Mouse (Mus musculus) liver, embryonic 12.5 days (tissue): ENCODE measurements around the gene Zbtb2. TPM values are rescaled to one million over a fixed set of nuclear protein-coding genes. Genes with fewer than 3 reads are reported as not detected.

Experiments used
- ATAC-seq: fragments of 200-750 bp; cut with Nextera tagmentation; 2 replicates; pipeline ENCODE4 v1.8.0; 2017; ENCODE audit warnings: moderate number of reproducible peaks, mild to moderate bottlenecking, moderate library complexity
- H3K27ac ChIP-seq: fragments of 300-500 bp; sonication (generic); 2 replicates; pipeline ENCODE4 v1.5.1; 2016; ENCODE audit warnings: mild to moderate bottlenecking
- H3K27me3 ChIP-seq: fragments of 300-500 bp; sonication (generic); replicated peaks from 2 replicates; pipeline ENCODE4 v1.6.1; 2016; ENCODE audit warnings: mild to moderate bottlenecking, moderate library complexity
- H3K36me3 ChIP-seq: fragments of 300-500 bp; sonication (generic); 2 replicates; pipeline ENCODE4 v1.6.1; 2016; ENCODE audit warnings: mild to moderate bottlenecking, moderate library complexity
- H3K4me1 ChIP-seq: fragments of 300-500 bp; sonication (generic); 2 replicates; pipeline ENCODE4 v1.6.1; 2016
- H3K4me2 ChIP-seq: fragments of 300-500 bp; sonication (generic); 2 replicates; pipeline ENCODE4 v1.6.1; 2016; ENCODE audit warnings: mild to moderate bottlenecking, moderate library complexity
- H3K4me3 ChIP-seq: fragments of 300-500 bp; sonication (generic); 2 replicates; pipeline ENCODE4 v1.5.1; 2016; ENCODE audit warnings: mild to moderate bottlenecking, moderate library complexity
- H3K9ac ChIP-seq: fragments of 300-500 bp; sonication (generic); 2 replicates; pipeline ENCODE4 v1.6.1; 2016; ENCODE audit warnings: mild to moderate bottlenecking, moderate library complexity
- H3K9me3 ChIP-seq: fragments of 300-500 bp; sonication (generic); replicated peaks from 2 replicates; pipeline ENCODE4 v1.6.1; 2016; ENCODE audit warnings: mild to moderate bottlenecking, moderate library complexity
- WGBS: fragments of 180-500 bp; shearing (Covaris S2); methylation state at CpG from one replicate; pipeline ENCODE4 v1.1.7; 2016; ENCODE audit not compliant: insufficient replicate concordance; 5-methylcytosine and 5-hydroxymethylcytosine counted together
- polyA plus RNA-seq: library from polyadenylated mRNA; unstranded; fragments of >200 nt; fragmentation: Nextera tagmentation; extraction: Ambion mirVana; gene quantifications from 2 replicates; pipeline ENCODE4 v1.2.1, GENCODE M21; 2016

The Zbtb2 gene
- polyA plus RNA-seq, 1 experiment from 2014 or later: 7.5 TPM

GRCm38 (mm10) chr10:4354371-4355260, 33.3 kb downstream of the Zbtb2 start:
- Histone ChIP-seq H3K36me3 (peaks cover 7% of the 10 kb centered on the region), H3K9me3 (no peaks in the 10 kb centered on the region), H3K4me1 (no peaks in the 10 kb centered on the region), H3K4me2 (no peak overlapping the region), H3K27ac (no peak overlapping the region), H3K4me3 (no peak overlapping the region), H3K9ac (no peak overlapping the region), H3K27me3 (no peaks in the 10 kb centered on the region)
- no peak for ATAC-seq
- WGBS: 81% methylated on average over 38 of the region's 38 CpGs

GRCm38 (mm10) chr10:4347591-4347990, 40.3 kb downstream of the Zbtb2 start:
- Histone ChIP-seq H3K4me2 (no peak overlapping the region), H3K4me1 (peaks cover 9% of the 10 kb centered on the region), H3K9me3 (no peaks in the 10 kb centered on the region), H3K27ac (no peak overlapping the region), H3K27me3 (no peaks in the 10 kb centered on the region), H3K9ac (no peak overlapping the region), H3K36me3 (no peaks in the 10 kb centered on the region), H3K4me3 (no peak overlapping the region)
- ATAC-seq: no peak
- 85% methylated on average over 14 of the region's 14 CpGs for WGBS

DNA sequence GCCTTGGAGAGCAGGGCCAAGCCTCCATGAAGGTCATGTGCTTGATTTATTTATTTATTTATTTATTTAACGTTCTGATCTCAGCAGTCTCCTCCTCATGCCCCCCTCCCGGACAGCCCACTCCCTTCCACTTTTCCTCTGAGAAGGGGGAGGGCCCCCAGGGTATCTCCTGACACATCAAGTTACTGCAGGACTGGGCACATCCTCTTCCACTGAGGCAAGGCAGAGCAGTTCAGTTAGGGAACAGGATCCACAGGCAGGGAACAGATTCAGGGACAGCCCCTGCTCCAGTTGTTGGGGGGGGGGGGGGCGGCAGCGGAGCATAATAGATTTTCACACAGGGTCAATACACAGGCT, 40.8 kb downstream of the Zbtb2 start:
- 49% methylated on average over 4 of the region's 4 CpGs for WGBS
- H3K27ac ChIP-seq: no peak overlapping the region
- H3K27me3 ChIP-seq: no peaks in the 10 kb centered on the region
- H3K36me3 ChIP-seq: no peaks in the 10 kb centered on the region
- no peak overlapping the region for H3K4me3 ChIP-seq
- H3K9me3 ChIP-seq: no peaks in the 10 kb centered on the region
- no peak overlapping the region for H3K9ac ChIP-seq
- peak; percentile 36 for ATAC-seq
- peak overlapping the region; percentile 69 for H3K4me2 ChIP-seq
- peaks cover 9% of the 10 kb centered on the region for H3K4me1 ChIP-seq

DNA sequence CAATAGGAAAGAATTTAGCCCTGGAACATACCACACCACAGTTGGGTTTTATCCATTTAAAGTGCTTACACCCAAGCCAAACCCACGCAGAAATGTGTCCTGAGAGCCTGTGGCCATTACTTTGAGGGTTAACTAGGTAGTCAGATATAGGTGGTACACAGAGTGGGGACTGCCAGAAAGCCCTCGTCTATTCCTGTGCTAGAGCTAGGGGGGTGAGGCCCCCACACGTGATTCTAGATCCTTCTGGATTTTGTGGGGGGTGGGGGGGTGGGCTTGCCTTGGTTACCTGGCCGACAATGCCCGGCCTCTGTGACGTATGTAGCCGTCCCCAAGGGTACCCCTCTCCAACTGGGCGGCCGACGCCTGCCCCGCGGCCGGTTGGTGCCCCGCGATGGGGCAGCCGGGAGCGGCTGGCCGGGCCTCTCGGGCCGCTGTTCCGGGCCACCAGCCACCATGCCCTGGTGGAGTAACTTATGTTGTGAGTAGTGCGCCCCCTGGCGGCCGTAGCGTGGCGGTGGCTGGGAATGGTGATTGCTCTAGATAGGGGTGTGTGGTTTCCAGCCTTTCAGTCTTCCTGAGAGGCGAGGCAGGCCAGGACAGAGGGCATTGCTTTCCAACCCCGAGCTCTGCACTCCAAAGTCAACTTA, 41.3 kb downstream of the Zbtb2 start:
- H3K27ac ChIP-seq: no peak overlapping the region
- 6% methylated on average over 28 of the region's 28 CpGs for WGBS
- H3K9ac ChIP-seq: peak overlapping the region; percentile 60

DNA sequence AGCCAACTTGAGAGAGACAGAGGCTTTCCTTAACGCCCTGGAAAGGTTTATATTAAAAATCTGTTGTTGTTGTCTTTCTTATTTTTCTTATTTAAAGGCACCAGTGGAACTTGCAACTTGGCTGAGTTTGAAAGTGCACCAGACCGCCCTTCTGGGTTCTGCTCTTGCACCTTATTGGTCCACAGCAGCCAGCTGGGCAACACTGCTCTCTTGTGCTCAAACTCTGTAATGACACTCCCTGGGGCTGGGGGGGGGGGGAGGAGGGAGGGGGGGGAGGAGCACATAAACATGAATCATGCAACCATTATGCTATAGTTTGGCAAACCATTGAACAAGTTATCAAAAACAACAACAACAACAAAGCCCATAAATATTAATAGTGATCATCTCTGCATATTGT, 46.5 kb downstream of the Zbtb2 start:
- H3K27ac ChIP-seq: no peak overlapping the region
- H3K9ac ChIP-seq: no peak overlapping the region
- H3K27me3 ChIP-seq: no peaks in the 10 kb centered on the region
- ATAC-seq: no peak
- peaks cover under 1% of the 10 kb centered on the region; the same call in 1 of the 2 replicates for H3K4me1 ChIP-seq
- 19% methylated on average over 2 of the region's 2 CpGs for WGBS
- no peaks in the 10 kb centered on the region for H3K9me3 ChIP-seq
- H3K36me3 ChIP-seq: no peaks in the 10 kb centered on the region
- H3K4me3 ChIP-seq: no peak overlapping the region
- no peak overlapping the region for H3K4me2 ChIP-seq

More for the DNA sequence above, 41.3 kb downstream of the Zbtb2 start:
- H3K27me3 ChIP-seq: no peaks in the 10 kb centered on the region
- H3K36me3 ChIP-seq: no peaks in the 10 kb centered on the region
- H3K9me3 ChIP-seq: no peaks in the 10 kb centered on the region
- H3K4me2 ChIP-seq: peak overlapping the region; percentile 69
- peak overlapping the region; percentile 49 for H3K4me3 ChIP-seq
- ATAC-seq: peak; percentile 88
- H3K4me1 ChIP-seq: peaks cover 9% of the 10 kb centered on the region

DNA sequence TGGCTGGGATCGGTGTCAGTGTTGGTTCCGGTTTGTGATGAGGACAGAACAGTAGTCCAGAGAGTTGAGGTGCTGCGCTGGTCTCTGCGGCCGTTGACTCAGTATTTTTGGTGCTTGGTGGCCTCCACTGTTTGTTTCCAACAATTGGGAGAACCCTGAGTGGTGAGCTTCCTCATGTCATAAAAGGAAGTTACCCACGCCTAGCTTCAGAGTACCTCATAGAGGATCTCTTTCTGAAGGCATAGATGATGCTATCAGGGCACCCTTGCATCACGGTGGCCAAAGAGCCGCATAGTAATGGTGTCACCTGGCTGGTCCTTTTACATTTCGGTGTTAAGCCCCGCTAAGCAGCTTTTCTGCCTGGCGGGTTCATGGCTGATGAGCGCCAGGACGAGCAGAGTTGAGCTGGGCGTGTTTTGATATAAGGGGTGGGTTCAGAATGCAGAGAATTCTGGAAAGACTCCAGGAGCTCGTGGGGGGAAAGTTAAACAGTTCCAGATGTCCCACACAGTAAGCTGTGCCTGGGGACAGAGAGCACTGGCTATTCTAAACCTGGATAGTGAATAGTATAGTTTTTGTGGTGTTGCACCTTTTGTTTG, 48.9 kb downstream of the Zbtb2 start:
- H3K9ac ChIP-seq: no peak overlapping the region
- H3K27me3 ChIP-seq: no peaks in the 10 kb centered on the region
- no peak overlapping the region for H3K4me2 ChIP-seq
- H3K27ac ChIP-seq: no peak overlapping the region
- H3K4me3 ChIP-seq: no peak overlapping the region
- peaks cover 9% of the 10 kb centered on the region; the same call in 1 of the 2 replicates for H3K4me1 ChIP-seq
- WGBS: 55% methylated on average over 15 of the region's 15 CpGs
- H3K9me3 ChIP-seq: no peaks in the 10 kb centered on the region
- H3K36me3 ChIP-seq: no peaks in the 10 kb centered on the region
- ATAC-seq: no peak

GRCm38 (mm10) chr10:4334039-4334683, 53.7 kb downstream of the Zbtb2 start:
- peak overlapping the region; percentile 44; the same call in 1 of the 2 replicates for H3K9ac ChIP-seq
- no peaks in the 10 kb centered on the region for H3K36me3 ChIP-seq
- 0 out of 2 replicates have a peak overlapping the region, but pooled peaks have one; percentile 25 for H3K27ac ChIP-seq

GRCm38 (mm10) chr10:4333319-4333718, 54.6 kb downstream of the Zbtb2 start:
- H3K36me3 ChIP-seq: no peaks in the 10 kb centered on the region
- no peaks in the 10 kb centered on the region for H3K9me3 ChIP-seq
- peaks cover 8% of the 10 kb centered on the region; the same call in 1 of the 2 replicates for H3K27me3 ChIP-seq
- no peak overlapping the region for H3K9ac ChIP-seq
- 10% methylated on average over 8 of the region's 8 CpGs for WGBS
- H3K4me1 ChIP-seq: peaks cover 18% of the 10 kb centered on the region; the same call in 1 of the 2 replicates
- H3K4me2 ChIP-seq: peak overlapping the region; percentile 75
- peak overlapping the region; percentile 50 for H3K4me3 ChIP-seq
- no peak for ATAC-seq
- no peak overlapping the region for H3K27ac ChIP-seq

More at GRCm38 (mm10) chr10:4334039-4334683, 53.7 kb downstream of the Zbtb2 start:
- H3K4me2 ChIP-seq: peak overlapping the region; percentile 75
- H3K4me1 ChIP-seq: peaks cover 18% of the 10 kb centered on the region; the same call in 1 of the 2 replicates
- H3K27me3 ChIP-seq: peaks cover 8% of the 10 kb centered on the region; the same call in 1 of the 2 replicates
- peak; percentile 96 for ATAC-seq
- WGBS: 3% methylated on average over 27 of the region's 27 CpGs
- no peaks in the 10 kb centered on the region for H3K9me3 ChIP-seq
- peak overlapping the region; percentile 50 for H3K4me3 ChIP-seq

- Histone ChIP-seq H3K4me1 (peaks cover 18% of the 10 kb centered on the region; the same call in 1 of the 2 replicates), H3K27ac (no peak overlapping the region), H3K9ac (no peak overlapping the region), H3K4me3 (no peak overlapping the region), H3K9me3 (no peaks in the 10 kb centered on the region), H3K36me3 (no peaks in the 10 kb centered on the region), H3K4me2 (no peak overlapping the region), H3K27me3 (peaks cover 8% of the 10 kb centered on the region; the same call in 1 of the 2 replicates)
- WGBS: 55% methylated on average over 7 of the region's 7 CpGs
- no peak for ATAC-seq
Measured at GRCm38 (mm10) chr10:4332228-4332979, 55.5 kb downstream of the Zbtb2 start.

DNA sequence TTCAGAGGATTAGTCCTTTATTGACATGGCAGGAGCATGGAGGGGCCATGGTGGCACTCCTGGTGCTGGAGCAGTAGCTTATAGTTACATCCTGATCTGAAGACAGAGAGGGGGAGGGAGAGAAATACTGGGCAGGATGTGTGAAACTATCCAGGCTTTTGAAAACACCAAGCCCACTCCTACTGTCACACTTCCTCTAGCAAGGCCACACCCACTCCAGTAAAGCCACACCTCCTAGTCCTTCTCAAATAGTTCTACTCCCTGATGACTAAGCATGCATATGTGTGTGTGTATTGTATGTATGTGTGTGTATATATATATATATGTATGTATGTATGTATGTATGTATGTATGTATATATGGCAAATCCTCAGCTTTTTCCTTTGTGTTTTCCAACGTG, 60.2 kb downstream of the Zbtb2 start:
- Histone ChIP-seq H3K9ac (no peak overlapping the region), H3K27ac (no peak overlapping the region), H3K4me1 (no peaks in the 10 kb centered on the region), H3K4me2 (no peak overlapping the region), H3K9me3 (no peaks in the 10 kb centered on the region), H3K4me3 (no peak overlapping the region), H3K27me3 (peaks cover 4% of the 10 kb centered on the region; the same call in 1 of the 2 replicates), H3K36me3 (no peaks in the 10 kb centered on the region)
- WGBS: 60% methylated on average over 1 of the region's 1 CpGs
- ATAC-seq: no peak

DNA sequence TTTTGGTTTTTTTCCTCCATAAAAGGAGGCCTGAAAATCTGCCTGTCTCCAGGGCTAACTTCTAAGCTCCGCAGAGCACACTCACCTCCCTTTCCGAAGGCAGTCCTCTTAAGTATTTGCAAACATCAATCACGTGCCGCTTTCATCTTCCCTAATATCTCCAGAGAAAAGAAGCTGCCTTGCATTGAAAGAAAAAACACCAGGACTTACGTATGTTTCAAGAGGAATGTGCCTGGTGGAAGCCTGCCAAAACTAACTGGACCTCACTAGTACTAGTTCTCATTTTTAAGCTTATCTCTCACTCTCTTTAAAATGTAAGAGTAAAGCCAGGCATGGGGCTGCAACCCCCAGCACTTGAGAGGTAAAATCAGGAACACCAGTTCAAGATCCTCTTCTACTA, 62.3 kb downstream of the Zbtb2 start:
- Histone ChIP-seq H3K27ac (no peak overlapping the region), H3K9me3 (no peaks in the 10 kb centered on the region), H3K9ac (no peak overlapping the region), H3K4me2 (no peak overlapping the region), H3K4me3 (no peak overlapping the region), H3K4me1 (no peaks in the 10 kb centered on the region), H3K27me3 (no peaks in the 10 kb centered on the region), H3K36me3 (no peaks in the 10 kb centered on the region)
- ATAC-seq: no peak
- 56% methylated on average over 5 of the region's 5 CpGs for WGBS
